Mouse (Mus musculus): Measurements from ENCODE around the gene Ccdc84.
"Not testable (repeated sequence)": the region's sequence is repeated elsewhere in the genome, so short reads cannot be mapped to it uniquely, and the experiment has no call there.

- not testable (repeated sequence) for TF ChIP-seq MAFK (IDR thresholded peaks at IDR 0.05; ENCODE audit: borderline replicate concordance, low read depth, low read length); EP300 (IDR thresholded peaks at IDR 0.05; ENCODE audit: low read depth in 1 of 2, low read length in 2 of 2); POLR2AphosphoS2 (IDR thresholded peaks at IDR 0.05; ENCODE audit: low read length); CTCF (IDR thresholded peaks at IDR 0.05 in 2 of 3, conservative IDR thresholded peaks at IDR 0.05 in 1 of 3; ENCODE audit: control insufficient read depth in 1 of 3, insufficient read depth in 1 of 3, low read depth in 2 of 3, low read length in 3 of 3, poor library complexity in 1 of 3, severe bottlenecking in 1 of 3)
These were observed 26.1 kb upstream of the Ccdc84 start for GRCm38 (mm10) chr9:44444402-44445025.
